Mouse (Mus musculus): ENCODE results near the gene Olfr65. TPM values are rescaled to one million over a fixed set of nuclear protein-coding genes. Genes with fewer than 3 reads are reported as not detected.
A peak's percentile ranks its signal among the peaks of the same experiment; 100 is the strongest.

Olfr65 gene
- polyA plus RNA-seq (2017; shearing (Covaris generic)) = not detected

GRCm38 (mm10) chr7:103903187-103903586, at the start of gene Olfr65:
Gene Olfr65 (plus strand): TSS chr7:103903487.
- ATAC-seq = no peak

GRCm38 (mm10) chr7:103854669-103855068, 48.6 kb upstream of the Olfr65 start:
- no peak for ATAC-seq

GRCm38 (mm10) chr7:103859076-103859475, 44.2 kb upstream of the Olfr65 start:
- ATAC-seq = no peak

- no peak for ATAC-seq
These were observed 42.4 kb upstream of the Olfr65 start for GRCm38 (mm10) chr7:103860855-103861254.

GRCm38 (mm10) chr7:103861531-103861930, 41.8 kb upstream of the Olfr65 start:
- no peak for ATAC-seq

- no peak for ATAC-seq
These were observed 37.6 kb upstream of the Olfr65 start for GRCm38 (mm10) chr7:103865716-103866115.

- no peak for ATAC-seq
These were observed 32.6 kb upstream of the Olfr65 start for GRCm38 (mm10) chr7:103870667-103871066.

GRCm38 (mm10) chr7:103873064-103873463, 30.2 kb upstream of the Olfr65 start:
- ATAC-seq = no peak

GRCm38 (mm10) chr7:103874451-103874850, 28.8 kb upstream of the Olfr65 start:
- no peak for ATAC-seq

GRCm38 (mm10) chr7:103877093-103877492, 26.2 kb upstream of the Olfr65 start:
- ATAC-seq = no peak

GRCm38 (mm10) chr7:103886152-103886551, 17.1 kb upstream of the Olfr65 start, which contains the start of gene Olfr66:
Gene Olfr66 (minus strand): TSS chr7:103886252.
- ATAC-seq = no peak

- ATAC-seq = no peak
These were observed 8.9 kb upstream of the Olfr65 start, which contains the start of gene Olfr64 for GRCm38 (mm10) chr7:103894385-103894784. Gene Olfr64 (minus strand): TSS chr7:103894485.

GRCm38 (mm10) chr7:103910047-103910446, 6.8 kb downstream of the Olfr65 start:
- ATAC-seq = no peak

GRCm38 (mm10) chr7:103912969-103913511, 9.8 kb downstream of the Olfr65 start:
- no peak for ATAC-seq

GRCm38 (mm10) chr7:103915338-103915737, 12.1 kb downstream of the Olfr65 start:
- ATAC-seq = no peak

- ATAC-seq = no peak
These were observed 25.2 kb downstream of the Olfr65 start, which contains the start of gene Olfr631 for GRCm38 (mm10) chr7:103928525-103928924. Gene Olfr631 (plus strand): TSS chr7:103928825.

- no peak for ATAC-seq
These were observed 31.0 kb downstream of the Olfr65 start, which contains the start of gene Olfr632 for GRCm38 (mm10) chr7:103934264-103934663. Gene Olfr632 (plus strand): TSS chr7:103934347.

- peak; percentile 46 for ATAC-seq
These were observed 39.4 kb downstream of the Olfr65 start for GRCm38 (mm10) chr7:103942730-103943129.

- no peak for ATAC-seq
These were observed 40.9 kb downstream of the Olfr65 start, which contains the start of gene Olfr633 for GRCm38 (mm10) chr7:103944137-103944536. Gene Olfr633 (plus strand): TSS chr7:103944437.

Other genes with a start within 250 kb of the Olfr65 start
- not detected for gene Olfr623, start 239.8 kb upstream of the Olfr65 start, polyA plus RNA-seq (2017; shearing (Covaris generic))
- gene Olfr624, start 232.3 kb upstream of the Olfr65 start, polyA plus RNA-seq (2017; shearing (Covaris generic)) = not detected
- gene Olfr625-ps1, start 220.8 kb upstream of the Olfr65 start, polyA plus RNA-seq (2017; shearing (Covaris generic)) = not detected
- not detected for gene Olfr243, start 188.8 kb upstream of the Olfr65 start, polyA plus RNA-seq (2017; shearing (Covaris generic))
- not detected for gene Olfr628, start 173.1 kb upstream of the Olfr65 start, polyA plus RNA-seq (2017; shearing (Covaris generic))
- gene Olfr629, start 158.5 kb upstream of the Olfr65 start, polyA plus RNA-seq (2017; shearing (Covaris generic)) = not detected
- gene Olfr630, start 146.2 kb upstream of the Olfr65 start, polyA plus RNA-seq (2017; shearing (Covaris generic)) = not detected
- not detected for gene Olfr69, start 131.9 kb upstream of the Olfr65 start, polyA plus RNA-seq (2017; shearing (Covaris generic))
- gene Olfr68, start 123.8 kb upstream of the Olfr65 start, polyA plus RNA-seq (2017; shearing (Covaris generic)) = not detected
- not detected for gene Olfr67, start 111.7 kb upstream of the Olfr65 start, polyA plus RNA-seq (2017; shearing (Covaris generic))
- 100 to 1,000 TPM in 1 of 2 experiments, 1 to 10 TPM in 1; 1.3 to 103 TPM for gene Hbb-bt, start 89.5 kb upstream of the Olfr65 start, polyA plus RNA-seq (2017; shearing (Covaris generic))
- gene Hbb-bs, start 75.4 kb upstream of the Olfr65 start, polyA plus RNA-seq (2017; shearing (Covaris generic)) = 100 to 1,000 TPM in 1 of 2 experiments, 1 to 10 TPM in 1; 8.3 to 367 TPM
- not detected for gene Hbb-bh2, start 63.0 kb upstream of the Olfr65 start, polyA plus RNA-seq (2017; shearing (Covaris generic))
- gene Hbb-bh1, start 60.3 kb upstream of the Olfr65 start, polyA plus RNA-seq (2017; shearing (Covaris generic)) = not detected
- not detected for gene Hbb-y, start 50.3 kb upstream of the Olfr65 start, polyA plus RNA-seq (2017; shearing (Covaris generic))
- under 1 TPM in 1 of 2 experiments, not detected in 1; 0.19 TPM for gene Olfr66, start 17.2 kb upstream of the Olfr65 start, polyA plus RNA-seq (2017; shearing (Covaris generic))
- not detected for gene Olfr64, start 9.0 kb upstream of the Olfr65 start, polyA plus RNA-seq (2017; shearing (Covaris generic))
- gene Olfr631, start 25.3 kb downstream of the Olfr65 start, polyA plus RNA-seq (2017; shearing (Covaris generic)) = not detected
- gene Olfr632, start 30.9 kb downstream of the Olfr65 start, polyA plus RNA-seq (2017; shearing (Covaris generic)) = not detected
- gene Olfr633, start 41.0 kb downstream of the Olfr65 start, polyA plus RNA-seq (2017; shearing (Covaris generic)) = not detected
- under 1 TPM in 1 of 2 experiments, not detected in 1; 0.08 TPM for gene Olfr635, start 67.7 kb downstream of the Olfr65 start, polyA plus RNA-seq (2017; shearing (Covaris generic))
- gene Olfr638, start 95.3 kb downstream of the Olfr65 start, polyA plus RNA-seq (2017; shearing (Covaris generic)) = not detected
- gene Olfr639, start 113.8 kb downstream of the Olfr65 start, polyA plus RNA-seq (2017; shearing (Covaris generic)) = not detected
- gene Olfr640, start 122.1 kb downstream of the Olfr65 start, polyA plus RNA-seq (2017; shearing (Covaris generic)) = not detected
- gene Olfr641, start 132.0 kb downstream of the Olfr65 start, polyA plus RNA-seq (2017; shearing (Covaris generic)) = not detected
- under 1 TPM in 1 of 2 experiments, not detected in 1; 0.07 TPM for gene Olfr642, start 149.2 kb downstream of the Olfr65 start, polyA plus RNA-seq (2017; shearing (Covaris generic))
- gene 4930516K23Rik, start 158.0 kb downstream of the Olfr65 start, polyA plus RNA-seq (2017; shearing (Covaris generic)) = not detected
- not detected for gene Olfr644, start 168.4 kb downstream of the Olfr65 start, polyA plus RNA-seq (2017; shearing (Covaris generic))
- gene Olfr645, start 182.0 kb downstream of the Olfr65 start, polyA plus RNA-seq (2017; shearing (Covaris generic)) = not detected
- gene Olfr646, start 201.4 kb downstream of the Olfr65 start, polyA plus RNA-seq (2017; shearing (Covaris generic)) = not detected
- not detected for gene Ubqln5, start 226.3 kb downstream of the Olfr65 start, polyA plus RNA-seq (2017; shearing (Covaris generic))
- not detected for gene Olfr643, start 233.9 kb downstream of the Olfr65 start, polyA plus RNA-seq (2017; shearing (Covaris generic))
- not detected for gene Ubqln3, start 239.8 kb downstream of the Olfr65 start, polyA plus RNA-seq (2017; shearing (Covaris generic))
- gene Ubqlnl, start 247.1 kb downstream of the Olfr65 start, polyA plus RNA-seq (2017; shearing (Covaris generic)) = not detected

All from activated CD4-positive, CD25-positive, alpha-beta regulatory T cell, adult 4 months (primary cell).